In the genomic region with DNA sequence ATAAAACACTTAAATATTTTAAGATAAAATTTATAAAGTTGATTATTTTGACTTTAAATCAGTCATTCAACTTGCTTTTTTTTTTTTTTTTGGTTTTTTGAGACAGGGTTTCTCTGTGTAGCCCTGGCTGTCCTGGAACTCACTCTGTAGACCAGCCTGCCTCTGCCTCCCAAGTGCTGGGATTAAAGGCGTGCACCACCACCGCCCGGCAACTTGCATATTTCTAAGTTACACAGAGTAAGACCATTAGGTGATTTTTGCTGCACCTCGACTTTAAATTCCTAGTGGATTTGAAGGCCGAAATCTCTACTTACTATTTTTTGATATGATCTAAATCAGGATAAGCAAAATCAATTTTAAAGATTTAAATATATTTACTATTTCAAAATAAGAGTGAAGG, we compare ENCODE assay signal across 8 mouse cellular contexts. TPM values are rescaled to one million over a fixed set of nuclear protein-coding genes. Genes with fewer than 3 reads are reported as not detected.
DNase-seq lines count a peak whose midpoint lies in the region; ATAC-seq and TF ChIP-seq lines count a peak whose summit lies in the region.

No protein-coding gene starts in this region.

- WGBS in heart, embryonic 15.5 days = 86% methylated on average over 5 of the region's 5 CpGs
- WGBS in liver, embryonic 15.5 days (ENCODE audit: insufficient replicate concordance) = 76% methylated on average over 5 of the region's 5 CpGs

- H3K4me2 ChIP-seq in heart, embryonic 15.5 days = peak overlapping the region; percentile 80
- H3K4me2 ChIP-seq in liver, embryonic 15.5 days = peak overlapping the region; percentile 84

- no peaks in the 10 kb centered on the region for H3K27me3 ChIP-seq in MEL (ENCODE audit: control insufficient read depth in 1 of 2, insufficient read depth in 2 of 2, low read length in 2 of 2)
- H3K27me3 ChIP-seq in heart, embryonic 15.5 days = no peaks in the 10 kb centered on the region
- no peaks in the 10 kb centered on the region for H3K27me3 ChIP-seq in liver, embryonic 15.5 days

- no peak for ATAC-seq in heart, embryonic 15.5 days (replicated peaks; ENCODE audit: insufficient number of reproducible peaks, insufficient read depth, low FRiP score, low read depth)
- ATAC-seq in liver, embryonic 15.5 days (ENCODE audit: insufficient read depth) = no peak
- no peak for ATAC-seq in monocyte, adult 5-6 weeks (replicated peaks; ENCODE audit: insufficient number of reproducible peaks, low FRiP score, low TSS enrichment, poor library complexity, severe bottlenecking)

- peak overlapping the region; percentile 69; the same call in 1 of the 2 replicates for H3K9ac ChIP-seq in MEL (ENCODE audit: control insufficient read depth, low read depth, low read length, poor library complexity, severe bottlenecking)
- H3K9ac ChIP-seq in heart, embryonic 15.5 days = peak overlapping the region; percentile 55
- no peak overlapping the region for H3K9ac ChIP-seq in liver, embryonic 15.5 days

- peak overlapping the region; percentile 83 to 94 for H3K4me3 ChIP-seq in MEL (ENCODE audit: control insufficient read depth in 1 of 2, insufficient read depth in 1 of 2, low read depth in 2 of 2, low read length in 2 of 2)
- peak overlapping the region; percentile 94 for H3K4me3 ChIP-seq in heart, embryonic 15.5 days
- H3K4me3 ChIP-seq in liver, embryonic 15.5 days (replicated peaks) = peak overlapping the region; percentile 66

- H3K27ac ChIP-seq in MEL (ENCODE audit: control insufficient read depth, low read depth, low read length) = no peak overlapping the region
- H3K27ac ChIP-seq in heart, embryonic 15.5 days = no peak overlapping the region
- no peak overlapping the region for H3K27ac ChIP-seq in liver, embryonic 15.5 days (replicated peaks)

- peaks cover 6 to 16% of the 10 kb centered on the region in 2 experiments; a peak in 3 of 4 replicates for H3K4me1 ChIP-seq in MEL (ENCODE audit: control insufficient read depth in 1 of 2, insufficient read depth in 2 of 2, low read length in 2 of 2)
- H3K4me1 ChIP-seq in heart, embryonic 15.5 days (replicated peaks) = peaks cover 7% of the 10 kb centered on the region
- H3K4me1 ChIP-seq in liver, embryonic 15.5 days (replicated peaks) = peaks cover 8% of the 10 kb centered on the region

- TF ChIP-seq RAD21 in MEL (IDR thresholded peaks at IDR 0.05; ENCODE audit: low read depth, low read length) = no peak

- no peak for TF ChIP-seq EP300 in MEL (IDR thresholded peaks at IDR 0.05; ENCODE audit: low read depth in 1 of 2, low read length in 2 of 2)

- peaks cover 0 to 13% of the 10 kb centered on the region in 2 experiments; a peak in 2 of 4 replicates for H3K36me3 ChIP-seq in MEL (ENCODE audit: control insufficient read depth in 1 of 2, insufficient read depth in 2 of 2, low read length in 2 of 2)
- no peaks in the 10 kb centered on the region for H3K36me3 ChIP-seq in heart, embryonic 15.5 days
- no peaks in the 10 kb centered on the region for H3K36me3 ChIP-seq in liver, embryonic 15.5 days (replicated peaks)

- peaks cover 2% of the 10 kb centered on the region; the same call in 1 of the 2 replicates for H3K79me2 ChIP-seq in MEL (ENCODE audit: control insufficient read depth, insufficient read depth, low read length, poor library complexity)

- no peaks in the 10 kb centered on the region for H3K9me3 ChIP-seq in MEL (replicated peaks; ENCODE audit: insufficient read depth, low read length)
- no peaks in the 10 kb centered on the region for H3K9me3 ChIP-seq in heart, embryonic 15.5 days (replicated peaks)
- no peaks in the 10 kb centered on the region for H3K9me3 ChIP-seq in liver, embryonic 15.5 days (replicated peaks)

- intact Hi-C loops in heart, postnatal 14 days (cut with DNase I) = no loop called here

- peak; percentile 84 for DNase-seq in heart, adult 11 months
- no peak for DNase-seq in heart, postnatal 14 days
- no peak for DNase-seq in MEL (ENCODE audit: low read depth, low spot score)
- DNase-seq in adrenal gland, postnatal 25 days = no peak
- DNase-seq in thymus, postnatal 36 days = no peak

- TF ChIP-seq POLR2A in MEL (IDR thresholded peaks at IDR 0.05; ENCODE audit: control insufficient read depth in 1 of 2, insufficient read depth in 1 of 2, low read depth in 1 of 2, low read length in 2 of 2, poor library complexity in 1 of 2) = no peak

- no peak for TF ChIP-seq CTCF in MEL (IDR thresholded peaks at IDR 0.05 in 2 of 3, conservative IDR thresholded peaks at IDR 0.05 in 1 of 3; ENCODE audit: control insufficient read depth in 1 of 3, insufficient read depth in 1 of 3, low read depth in 2 of 3, low read length in 3 of 3, poor library complexity in 1 of 3, severe bottlenecking in 1 of 3)

TF ChIP-seq in MEL, 35 proteins besides CTCF, POLR2A, EP300 and RAD21:
- TF ChIP-seq MYB (IDR thresholded peaks at IDR 0.05; ENCODE audit: low read depth, low read length) (no peak), MAZ (IDR thresholded peaks at IDR 0.05; ENCODE audit: low read depth, low read length) (no peak), NELFE (IDR thresholded peaks at IDR 0.05; ENCODE audit: low read depth, low read length) (no peak), CHD1 (IDR thresholded peaks at IDR 0.05; ENCODE audit: low read depth, low read length) (no peak), SIN3A (IDR thresholded peaks at IDR 0.05; ENCODE audit: low read length) (no peak), MAX (IDR thresholded peaks at IDR 0.05; ENCODE audit: low read length) (no peak), HCFC1 (IDR thresholded peaks at IDR 0.05; ENCODE audit: low read depth, low read length) (no peak), TAL1 (IDR thresholded peaks at IDR 0.05; ENCODE audit: low read length) (no peak), E2F4 (IDR thresholded peaks at IDR 0.05; ENCODE audit: borderline replicate concordance, low read depth, low read length) (no peak), ZC3H11A (IDR thresholded peaks at IDR 0.05; ENCODE audit: low read depth, low read length) (no peak), ZKSCAN1 (IDR thresholded peaks at IDR 0.05; ENCODE audit: low read depth, low read length) (no peak), POLR2AphosphoS2 (IDR thresholded peaks at IDR 0.05; ENCODE audit: low read length) (no peak), CHD2 (IDR thresholded peaks at IDR 0.05; ENCODE audit: low read length) (no peak), ETS1 (IDR thresholded peaks at IDR 0.05; ENCODE audit: low read depth, low read length) (no peak), ELF1 (IDR thresholded peaks at IDR 0.05; ENCODE audit: low read depth, low read length) (no peak), GABPA (IDR thresholded peaks at IDR 0.05; ENCODE audit: low read depth, low read length) (no peak), MXI1 (IDR thresholded peaks at IDR 0.05; ENCODE audit: low read depth, low read length) (no peak), ZNF384 (IDR thresholded peaks at IDR 0.05; ENCODE audit: low read depth, low read length) (no peak), TCF12 (IDR thresholded peaks at IDR 0.05; ENCODE audit: low read depth, low read length) (no peak), MYC (IDR thresholded peaks at IDR 0.05; ENCODE audit: low read depth, low read length) (no peak)

RNA-seq across cellular contexts. Expression of gene Bckdhb, which starts 0.6 kb away (rescaled TPM):
- total RNA-seq in heart, postnatal 14 days (2021) = 10 to 100 TPM; 44.6 to 52.8 TPM
- total RNA-seq in MEL (2012; rRNA removed) = 15.9 and 18.2 TPM in 2 replicates
- polyA plus RNA-seq in MEL (2012; ENCODE audit: insufficient read depth in 1 of 2, insufficient read length in 2 of 2, low read depth in 1 of 2, low replicate concordance in 2 of 2, missing spikeins in 1 of 2) = 10 to 100 TPM in 1 of 2 experiments, not detected in 1; 26.6 TPM
- polyA plus RNA-seq in heart, embryonic 15.5 days (2015; fragmentation: Nextera tagmentation; extraction: Ambion mirVana) = 54.2 and 64.5 TPM in 2 replicates
- 33.6 and 34.1 TPM in 2 replicates for polyA plus RNA-seq in liver, embryonic 15.5 days (2015; fragmentation: Nextera tagmentation; extraction: Ambion mirVana)
- 66.3 and 70.8 TPM in 2 replicates for total RNA-seq in adrenal gland, postnatal 25 days (2021)
- 3.7 to 12.0 TPM (median 11.7 TPM) in 3 replicates for total RNA-seq in monocyte, adult 5-6 weeks (2017)
